Comparison of ENCODE assay signal across 7 mouse cellular contexts in the genomic region with DNA sequence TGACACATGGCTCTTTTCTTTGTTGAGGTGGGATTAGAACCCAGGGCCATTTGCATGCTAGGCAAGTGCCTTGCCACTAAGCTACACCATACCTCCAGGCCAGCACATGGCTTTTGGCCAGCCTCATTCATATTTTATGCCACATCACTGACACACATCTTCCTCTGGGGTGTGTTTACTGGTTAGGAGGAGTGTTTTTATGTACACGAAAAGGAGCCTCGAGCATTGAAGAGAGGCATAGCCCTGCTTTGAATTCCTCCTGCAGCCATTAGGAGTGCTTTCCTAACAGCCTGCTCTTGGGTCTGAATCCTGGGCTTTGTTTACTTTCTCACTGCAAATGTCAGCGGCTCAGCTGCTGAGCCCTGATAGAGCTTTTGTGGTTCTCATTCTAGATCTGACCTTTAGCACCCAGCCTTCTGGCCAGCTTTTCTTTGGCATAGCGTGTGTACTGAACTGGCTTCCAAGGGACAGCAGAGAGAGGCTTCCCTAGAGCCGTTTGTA. TPM values are rescaled to one million over a fixed set of nuclear protein-coding genes. Genes with fewer than 3 reads are reported as not detected.
DNase-seq lines count a peak whose midpoint lies in the region; ATAC-seq lines count a peak whose summit lies in the region.

No protein-coding gene starts in this region.

- intact Hi-C loops in gastrocnemius, postnatal 36 days (cut with DNase I), result no loop called here

- WGBS in intestine, embryonic 16.5 days, result 8% methylated on average over 5 of the region's 5 CpGs

- peaks cover 16% of the 10 kb centered on the region for H3K4me1 ChIP-seq in intestine, embryonic 16.5 days (ENCODE audit: control insufficient read depth, insufficient read depth, low read length)

- H3K9me3 ChIP-seq in intestine, embryonic 16.5 days (ENCODE audit: control insufficient read depth, low read length), result no peaks in the 10 kb centered on the region

- H3K4me2 ChIP-seq in intestine, embryonic 16.5 days (ENCODE audit: low read depth, low read length), result no peak overlapping the region

- no peaks in the 10 kb centered on the region for H3K36me3 ChIP-seq in intestine, embryonic 16.5 days (ENCODE audit: control insufficient read depth, insufficient read depth, low read length)

- H3K9ac ChIP-seq in intestine, embryonic 16.5 days (ENCODE audit: low read depth, low read length), result no peak overlapping the region

- DNase-seq in urinary bladder, adult 18-20 months (ENCODE audit: low spot score in 2 of 2), result peak; percentile 12 to 68
- DNase-seq in urinary bladder, postnatal 25 days (ENCODE audit: low spot score), result no peak
- peak; percentile 19 to 30 for DNase-seq in gastrocnemius, postnatal 36 days
- peak; percentile 67 for DNase-seq in lung, postnatal 36 days
- no peak for DNase-seq in left cerebral cortex, adult 8-10 months (ENCODE audit: low spot score in 2 of 2)

- H3K27ac ChIP-seq in intestine, embryonic 16.5 days (ENCODE audit: low read length), result 0 out of 2 replicates have a peak overlapping the region, but pooled peaks have one; percentile 45

- peak; percentile 22; the same call in 1 of the 2 replicates for ATAC-seq in intestine, embryonic 16.5 days
- no peak for ATAC-seq in erythroblast, adult 5-6 weeks (replicated peaks; ENCODE audit: low FRiP score, poor library complexity, severe bottlenecking)

- no peak overlapping the region for H3K4me3 ChIP-seq in intestine, embryonic 16.5 days (ENCODE audit: low read length)

- H3K27me3 ChIP-seq in intestine, embryonic 16.5 days (replicated peaks; ENCODE audit: control insufficient read depth, insufficient read depth, low read length), result no peaks in the 10 kb centered on the region

RNA-seq across cellular contexts. Expression of a gene that starts 44.4 kb away (rescaled TPM):
- total RNA-seq in gastrocnemius, postnatal 36 days (2021), result under 1 TPM; 0.74 to 0.96 TPM
- polyA plus RNA-seq in intestine, embryonic 16.5 days (2015; fragmentation: Nextera tagmentation; extraction: Ambion mirVana), result 0.87 and 0.94 TPM in 2 replicates
- not detected in 2 replicates for total RNA-seq in erythroblast, adult 5-6 weeks (2015; ENCODE audit: low replicate concordance)
- total RNA-seq in erythroblast, adult 5-6 weeks (2017; ENCODE audit: low replicate concordance), result not detected in 2 replicates
- total RNA-seq in left cerebral cortex, adult 8-10 months (2022), result 10 to 100 TPM; 63.9 to 73.0 (median 68.2) TPM

Comparison
In these comparisons a context has a peak if more than half of its experiments do, and no peak if none do; other contexts are left out.
1. DNase-seq: peak in urinary bladder, adult 18-20 months (2 of 2), gastrocnemius, postnatal 36 days (2 of 2) and lung, postnatal 36 days (single experiment); none in urinary bladder, postnatal 25 days (single experiment) and left cerebral cortex, adult 8-10 months (0 of 2).
2. RNA of a gene that starts 44.4 kb away (total RNA-seq): 63.9 to 73.0 TPM in left cerebral cortex, adult 8-10 months; 0.74 to 0.96 TPM in gastrocnemius, postnatal 36 days and not detected in erythroblast, adult 5-6 weeks; every median in the first group is over 10 times any median in the second.